Comparison of ENCODE assay signal across 12 mouse cellular contexts in the genomic region with DNA sequence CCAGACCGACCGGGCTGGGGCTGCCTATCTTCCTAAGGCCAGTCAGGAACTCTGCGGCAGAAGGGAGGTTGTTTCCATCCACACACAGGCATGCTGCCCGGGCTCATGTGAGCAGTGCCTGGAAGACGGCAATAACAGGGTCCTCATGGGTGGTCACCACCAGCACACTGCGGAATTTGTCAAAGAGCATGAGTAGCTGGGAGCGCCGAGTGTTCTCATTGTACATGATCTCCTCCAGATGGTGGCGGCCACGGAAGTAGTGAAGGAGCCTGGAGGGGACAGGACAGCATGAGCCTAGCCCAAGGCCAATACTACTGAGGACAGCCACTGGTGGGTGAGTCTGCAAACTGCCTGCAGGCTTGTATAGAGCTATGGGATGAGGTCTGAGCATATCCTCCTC. TPM values are rescaled to one million over a fixed set of nuclear protein-coding genes. Genes with fewer than 3 reads are reported as not detected.
DNase-seq lines count a peak whose midpoint lies in the region; ATAC-seq and TF ChIP-seq lines count a peak whose summit lies in the region.
"Had no signal": no experiment of that assay in that cellular context is flagged by ENCODE, and none has a peak within 500 bp of the region (broad histone marks: within the 10 kb centered on the region; RNA-seq: fewer than 3 reads in every experiment).

No protein-coding gene starts in this region.

- H3K9me3 ChIP-seq in intestine, embryonic 15.5 days, result no peaks in the 10 kb centered on the region
- no peaks in the 10 kb centered on the region for H3K9me3 ChIP-seq in intestine, postnatal 0 days (ENCODE audit: control insufficient read depth)
- no peaks in the 10 kb centered on the region for H3K9me3 ChIP-seq in midbrain, embryonic 11.5 days (ENCODE audit: control insufficient read depth, low read length)
- H3K9me3 ChIP-seq in midbrain, postnatal 0 days (ENCODE audit: low read length), result no peaks in the 10 kb centered on the region
- H3K9me3 ChIP-seq in stomach, embryonic 16.5 days (replicated peaks; ENCODE audit: control insufficient read depth, low read length), result no peaks in the 10 kb centered on the region
- H3K9me3 ChIP-seq: limb, embryonic 15.5 days; stomach, embryonic 15.5 days had no signal

- no peaks in the 10 kb centered on the region for H3K27me3 ChIP-seq in intestine, embryonic 15.5 days (replicated peaks)
- no peaks in the 10 kb centered on the region for H3K27me3 ChIP-seq in intestine, postnatal 0 days (replicated peaks; ENCODE audit: control insufficient read depth, insufficient read depth, low read length)
- H3K27me3 ChIP-seq in midbrain, embryonic 11.5 days (ENCODE audit: control insufficient read depth, insufficient read depth, low read length), result no peaks in the 10 kb centered on the region
- no peaks in the 10 kb centered on the region for H3K27me3 ChIP-seq in midbrain, postnatal 0 days (ENCODE audit: insufficient read depth, low read length)
- H3K27me3 ChIP-seq in stomach, embryonic 16.5 days (ENCODE audit: control insufficient read depth, insufficient read depth, low read length), result no peaks in the 10 kb centered on the region
- H3K27me3 ChIP-seq: limb, embryonic 15.5 days; stomach, embryonic 15.5 days had no signal

- no peak overlapping the region for H3K4me3 ChIP-seq in intestine, embryonic 15.5 days (replicated peaks)
- H3K4me3 ChIP-seq in intestine, postnatal 0 days (ENCODE audit: low read depth, low read length), result no peak overlapping the region
- no peak overlapping the region for H3K4me3 ChIP-seq in midbrain, embryonic 11.5 days (ENCODE audit: low read depth, low read length)
- H3K4me3 ChIP-seq in midbrain, postnatal 0 days (ENCODE audit: low read depth, low read length), result no peak overlapping the region
- no peak overlapping the region for H3K4me3 ChIP-seq in stomach, embryonic 16.5 days (replicated peaks; ENCODE audit: low read length)
- H3K4me3 ChIP-seq: limb, embryonic 15.5 days; stomach, embryonic 15.5 days had no signal

- H3K4me1 ChIP-seq in intestine, embryonic 15.5 days (replicated peaks), result peaks cover 21% of the 10 kb centered on the region
- no peaks in the 10 kb centered on the region for H3K4me1 ChIP-seq in intestine, postnatal 0 days (replicated peaks; ENCODE audit: control insufficient read depth, insufficient read depth, low read length)
- H3K4me1 ChIP-seq in midbrain, embryonic 11.5 days (ENCODE audit: control insufficient read depth, insufficient read depth, low read length), result no peaks in the 10 kb centered on the region
- H3K4me1 ChIP-seq in midbrain, postnatal 0 days (ENCODE audit: insufficient read depth, low read length), result 0 out of 2 replicates have a peak, but pooled peaks cover 5% of the 10 kb centered on the region
- peaks cover 19% of the 10 kb centered on the region for H3K4me1 ChIP-seq in stomach, embryonic 16.5 days (ENCODE audit: control insufficient read depth, insufficient read depth, low read length)

- WGBS in intestine, embryonic 15.5 days, result 69% methylated on average over 10 of the region's 10 CpGs
- 70% methylated on average over 10 of the region's 10 CpGs for WGBS in intestine, postnatal 0 days
- WGBS in midbrain, embryonic 11.5 days, result 87% methylated on average over 10 of the region's 10 CpGs
- WGBS in midbrain, postnatal 0 days, result 78% methylated on average over 10 of the region's 10 CpGs
- WGBS in stomach, embryonic 16.5 days, result 70% methylated on average over 10 of the region's 10 CpGs

- H3K9ac ChIP-seq in intestine, embryonic 15.5 days, result no peak overlapping the region
- H3K9ac ChIP-seq in intestine, postnatal 0 days (ENCODE audit: low read depth, low read length), result no peak overlapping the region
- H3K9ac ChIP-seq in midbrain, embryonic 11.5 days (ENCODE audit: low read length), result no peak overlapping the region
- no peak overlapping the region for H3K9ac ChIP-seq in midbrain, postnatal 0 days (replicated peaks; ENCODE audit: low read length, poor library complexity, severe bottlenecking)
- H3K9ac ChIP-seq in stomach, embryonic 16.5 days (ENCODE audit: low read length), result no peak overlapping the region
- H3K9ac ChIP-seq: limb, embryonic 15.5 days; stomach, embryonic 15.5 days had no signal

- H3K27ac ChIP-seq in intestine, embryonic 15.5 days, result no peak overlapping the region
- H3K27ac ChIP-seq in intestine, postnatal 0 days (ENCODE audit: low read depth, low read length), result no peak overlapping the region
- no peak overlapping the region for H3K27ac ChIP-seq in midbrain, embryonic 11.5 days (ENCODE audit: low read depth, low read length)
- H3K27ac ChIP-seq in midbrain, postnatal 0 days (ENCODE audit: low read depth, low read length), result no peak overlapping the region
- no peak overlapping the region for H3K27ac ChIP-seq in stomach, embryonic 16.5 days (ENCODE audit: low read length)
- H3K27ac ChIP-seq: limb, embryonic 15.5 days; stomach, embryonic 15.5 days had no signal

- no peak for TF ChIP-seq CTCF in intestine, postnatal 0 days (IDR thresholded peaks at IDR 0.05; ENCODE audit: low read depth)
- TF ChIP-seq CTCF in midbrain, postnatal 0 days (IDR thresholded peaks at IDR 0.05), result no peak

- peaks cover 23% of the 10 kb centered on the region for H3K36me3 ChIP-seq in intestine, embryonic 15.5 days
- peaks cover 48% of the 10 kb centered on the region for H3K36me3 ChIP-seq in intestine, postnatal 0 days (ENCODE audit: control insufficient read depth, insufficient read depth)
- H3K36me3 ChIP-seq in midbrain, embryonic 11.5 days (ENCODE audit: control insufficient read depth, insufficient read depth, low read length), result peaks cover 8% of the 10 kb centered on the region
- H3K36me3 ChIP-seq in midbrain, postnatal 0 days (ENCODE audit: insufficient read depth, low read length), result peaks cover 30% of the 10 kb centered on the region
- peaks cover 8% of the 10 kb centered on the region; the same call in 1 of the 2 replicates for H3K36me3 ChIP-seq in stomach, embryonic 16.5 days (ENCODE audit: control insufficient read depth, insufficient read depth, low read length)

- no peak overlapping the region for H3K4me2 ChIP-seq in intestine, embryonic 15.5 days (replicated peaks)
- H3K4me2 ChIP-seq in intestine, postnatal 0 days (replicated peaks; ENCODE audit: low read depth), result no peak overlapping the region
- H3K4me2 ChIP-seq in midbrain, embryonic 11.5 days, result no peak overlapping the region
- H3K4me2 ChIP-seq in midbrain, postnatal 0 days (ENCODE audit: low read depth, low read length, poor library complexity, severe bottlenecking), result no peak overlapping the region
- H3K4me2 ChIP-seq in stomach, embryonic 16.5 days (ENCODE audit: low read depth, low read length), result no peak overlapping the region
- H3K4me2 ChIP-seq: limb, embryonic 15.5 days; stomach, embryonic 15.5 days had no signal

- peak; percentile 14; the same call in 1 of the 2 replicates for ATAC-seq in intestine, embryonic 15.5 days
- ATAC-seq in intestine, postnatal 0 days, result no peak
- peak; percentile 41; the same call in 1 of the 2 replicates for ATAC-seq in midbrain, embryonic 11.5 days (ENCODE audit: low FRiP score)
- ATAC-seq in midbrain, postnatal 0 days (ENCODE audit: low FRiP score), result no peak
- peak; percentile 23; the same call in 1 of the 2 replicates for ATAC-seq in stomach, embryonic 16.5 days (ENCODE audit: insufficient read depth, low FRiP score)

- DNase-seq in midbrain, embryonic 11.5 days (ENCODE audit: low spot score, missing footprints), result no peak
- DNase-seq in midbrain, postnatal 0 days (ENCODE audit: low spot score), result no peak
- DNase-seq in cerebellum, postnatal 25 days, result peak; percentile 53 to 60
- DNase-seq in ovary, postnatal 36 days (ENCODE audit: low spot score), result no peak
- DNase-seq: adrenal gland, adult 8-10 months; right cerebral cortex, postnatal 4 days had no signal

RNA-seq across cellular contexts. Expression of a gene that starts 6.5 kb away (rescaled TPM):
- polyA plus RNA-seq in intestine, embryonic 15.5 days (2015; fragmentation: Nextera tagmentation; extraction: Ambion mirVana), result 30.8 and 36.6 TPM in 2 replicates
- polyA plus RNA-seq in intestine, postnatal 0 days (2015; fragmentation: Nextera tagmentation; extraction: Ambion mirVana), result 19.2 and 20.9 TPM in 2 replicates
- polyA plus RNA-seq in midbrain, embryonic 11.5 days (2014; fragmentation: Nextera tagmentation; extraction: Ambion mirVana), result 24.8 and 27.2 TPM in 2 replicates
- 31.7 and 35.0 TPM in 2 replicates for total RNA-seq in midbrain, postnatal 0 days (2014; rRNA removed)
- 31.2 and 37.7 TPM in 2 replicates for polyA plus RNA-seq in midbrain, postnatal 0 days (2015; fragmentation: Nextera tagmentation; extraction: Ambion mirVana)
- 32.6 and 33.8 TPM in 2 replicates for polyA plus RNA-seq in stomach, embryonic 16.5 days (2015; fragmentation: Nextera tagmentation; extraction: Ambion mirVana)

RNA-seq across cellular contexts. Expression of a gene that starts 10.7 kb away (rescaled TPM):
- polyA plus RNA-seq in intestine, embryonic 15.5 days (2015; fragmentation: Nextera tagmentation; extraction: Ambion mirVana), result 52.8 and 53.5 TPM in 2 replicates
- 20.7 and 26.1 TPM in 2 replicates for polyA plus RNA-seq in intestine, postnatal 0 days (2015; fragmentation: Nextera tagmentation; extraction: Ambion mirVana)
- polyA plus RNA-seq in midbrain, embryonic 11.5 days (2014; fragmentation: Nextera tagmentation; extraction: Ambion mirVana), result 13.2 and 14.1 TPM in 2 replicates
- total RNA-seq in midbrain, postnatal 0 days (2014; rRNA removed), result 27.4 and 55.6 TPM in 2 replicates
- 17.6 and 21.0 TPM in 2 replicates for polyA plus RNA-seq in midbrain, postnatal 0 days (2015; fragmentation: Nextera tagmentation; extraction: Ambion mirVana)
- polyA plus RNA-seq in stomach, embryonic 16.5 days (2015; fragmentation: Nextera tagmentation; extraction: Ambion mirVana), result 57.4 and 67.7 TPM in 2 replicates

RNA-seq across cellular contexts. Expression of a gene that starts 27.6 kb away (rescaled TPM):
- polyA plus RNA-seq in intestine, embryonic 15.5 days (2015; fragmentation: Nextera tagmentation; extraction: Ambion mirVana), result 45.1 and 49.1 TPM in 2 replicates
- polyA plus RNA-seq in intestine, postnatal 0 days (2015; fragmentation: Nextera tagmentation; extraction: Ambion mirVana), result 27.0 and 28.0 TPM in 2 replicates
- 77.0 and 87.0 TPM in 2 replicates for polyA plus RNA-seq in midbrain, embryonic 11.5 days (2014; fragmentation: Nextera tagmentation; extraction: Ambion mirVana)
- 13.3 and 23.6 TPM in 2 replicates for total RNA-seq in midbrain, postnatal 0 days (2014; rRNA removed)
- polyA plus RNA-seq in midbrain, postnatal 0 days (2015; fragmentation: Nextera tagmentation; extraction: Ambion mirVana), result 47.8 and 48.9 TPM in 2 replicates
- polyA plus RNA-seq in stomach, embryonic 16.5 days (2015; fragmentation: Nextera tagmentation; extraction: Ambion mirVana), result 44.9 and 47.5 TPM in 2 replicates

RNA-seq across cellular contexts. Expression of a gene that starts 32.8 kb away (rescaled TPM):
- 0.09 and 0.11 TPM in 2 replicates for polyA plus RNA-seq in intestine, embryonic 15.5 days (2015; fragmentation: Nextera tagmentation; extraction: Ambion mirVana)
- not detected in 2 replicates for polyA plus RNA-seq in intestine, postnatal 0 days (2015; fragmentation: Nextera tagmentation; extraction: Ambion mirVana)
- polyA plus RNA-seq in midbrain, embryonic 11.5 days (2014; fragmentation: Nextera tagmentation; extraction: Ambion mirVana), result not detected in 2 replicates
- total RNA-seq in midbrain, postnatal 0 days (2014; rRNA removed), result 0.33 TPM in 1 of 2 replicates, not detected in the other
- 0.04 TPM in 1 of 2 replicates, not detected in the other for polyA plus RNA-seq in midbrain, postnatal 0 days (2015; fragmentation: Nextera tagmentation; extraction: Ambion mirVana)
- polyA plus RNA-seq in stomach, embryonic 16.5 days (2015; fragmentation: Nextera tagmentation; extraction: Ambion mirVana), result 0.07 and 0.09 TPM in 2 replicates
- total RNA-seq: layer of hippocampus, postnatal 10 days had no signal

RNA-seq across cellular contexts. Expression of a gene that starts 34.7 kb away (rescaled TPM):
- 29.4 and 33.6 TPM in 2 replicates for polyA plus RNA-seq in intestine, embryonic 15.5 days (2015; fragmentation: Nextera tagmentation; extraction: Ambion mirVana)
- 19.8 and 20.7 TPM in 2 replicates for polyA plus RNA-seq in intestine, postnatal 0 days (2015; fragmentation: Nextera tagmentation; extraction: Ambion mirVana)
- polyA plus RNA-seq in midbrain, embryonic 11.5 days (2014; fragmentation: Nextera tagmentation; extraction: Ambion mirVana), result 28.3 and 34.0 TPM in 2 replicates
- 36.0 and 44.7 TPM in 2 replicates for total RNA-seq in midbrain, postnatal 0 days (2014; rRNA removed)
- 35.3 and 38.6 TPM in 2 replicates for polyA plus RNA-seq in midbrain, postnatal 0 days (2015; fragmentation: Nextera tagmentation; extraction: Ambion mirVana)
- polyA plus RNA-seq in stomach, embryonic 16.5 days (2015; fragmentation: Nextera tagmentation; extraction: Ambion mirVana), result 36.8 and 37.6 TPM in 2 replicates

Comparison
In these comparisons a context has a peak if more than half of its experiments do, and no peak if none do; other contexts are left out.
1. ATAC-seq: peak in intestine, embryonic 15.5 days (single experiment), midbrain, embryonic 11.5 days (single experiment) and stomach, embryonic 16.5 days (single experiment); none in intestine, postnatal 0 days (single experiment) and midbrain, postnatal 0 days (single experiment).
2. DNase-seq: peak in cerebellum, postnatal 25 days (2 of 2); none in midbrain, embryonic 11.5 days (single experiment), midbrain, postnatal 0 days (single experiment) and ovary, postnatal 36 days (single experiment).